Mouse (Mus musculus) cerebellum, adult 11-12 months (tissue): Measurements from ENCODE around the gene Cenpv.

Experiments used
- DNase-seq: peaks from one replicate; pipeline ENCODE4 v3.0.0; 2022

The Cenpv gene

DNA sequence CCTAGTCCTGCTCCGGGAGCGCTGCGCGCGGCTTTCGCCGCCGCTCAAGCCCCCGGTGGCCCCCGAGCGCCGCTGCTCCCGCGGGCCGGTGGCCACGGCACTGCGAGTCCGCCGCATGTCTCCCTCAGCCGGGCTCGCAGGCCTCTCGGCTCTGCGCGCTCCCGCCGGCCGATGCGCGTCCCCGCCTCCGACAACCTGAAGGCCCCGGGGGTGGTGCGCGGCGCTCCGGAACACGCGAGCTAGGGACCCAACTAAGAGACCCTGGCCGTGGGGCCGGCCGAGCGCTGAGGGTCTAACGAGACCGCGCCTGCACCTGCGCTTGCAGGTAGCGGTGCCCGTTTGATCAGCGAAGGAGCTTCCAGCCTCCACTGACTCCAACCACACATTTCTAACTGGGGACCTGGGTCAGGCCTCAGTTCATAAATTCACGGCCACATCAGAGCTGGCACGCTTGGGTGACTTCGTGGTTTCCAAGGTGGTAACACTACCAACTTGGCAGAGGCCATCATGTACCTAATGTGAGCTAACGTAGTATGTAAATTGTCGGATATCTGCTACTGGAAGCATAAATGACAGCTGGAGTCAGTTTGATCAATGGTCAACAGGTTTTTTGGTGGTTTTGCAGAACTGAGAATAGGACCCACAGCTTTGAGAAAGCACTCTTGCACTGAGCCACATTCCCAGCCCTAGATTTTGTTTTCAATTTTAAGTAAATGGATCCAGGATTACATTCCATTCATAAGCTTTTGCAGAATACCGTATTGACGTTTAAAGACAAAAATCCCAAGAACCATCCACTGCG lies at the start of gene Cenpv:
TSS of gene Cenpv (minus strand) at position 173 of the 802 bp plus-strand sequence.
- peak; percentile 79 for DNase-seq

DNA sequence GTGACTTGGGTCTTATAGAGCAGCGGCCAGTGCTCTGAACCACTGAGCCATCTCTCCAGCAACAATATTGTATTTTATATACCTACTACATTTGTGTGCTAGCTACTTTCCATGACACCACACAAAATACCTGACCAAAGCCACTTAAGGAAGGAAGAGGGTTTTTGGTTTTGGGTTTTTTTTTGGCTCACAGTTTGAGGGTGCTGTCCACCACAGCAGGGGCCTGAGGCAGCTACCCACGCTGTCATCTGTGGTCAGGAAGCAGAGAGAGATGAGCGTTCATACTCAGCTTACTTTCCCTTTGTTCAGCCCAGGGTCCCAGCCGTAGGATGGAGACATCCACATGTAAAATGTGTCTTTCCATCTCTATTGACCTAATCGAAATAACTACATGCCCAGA lies 48.0 kb upstream of the Cenpv start:
- DNase-seq, result no peak

DNA sequence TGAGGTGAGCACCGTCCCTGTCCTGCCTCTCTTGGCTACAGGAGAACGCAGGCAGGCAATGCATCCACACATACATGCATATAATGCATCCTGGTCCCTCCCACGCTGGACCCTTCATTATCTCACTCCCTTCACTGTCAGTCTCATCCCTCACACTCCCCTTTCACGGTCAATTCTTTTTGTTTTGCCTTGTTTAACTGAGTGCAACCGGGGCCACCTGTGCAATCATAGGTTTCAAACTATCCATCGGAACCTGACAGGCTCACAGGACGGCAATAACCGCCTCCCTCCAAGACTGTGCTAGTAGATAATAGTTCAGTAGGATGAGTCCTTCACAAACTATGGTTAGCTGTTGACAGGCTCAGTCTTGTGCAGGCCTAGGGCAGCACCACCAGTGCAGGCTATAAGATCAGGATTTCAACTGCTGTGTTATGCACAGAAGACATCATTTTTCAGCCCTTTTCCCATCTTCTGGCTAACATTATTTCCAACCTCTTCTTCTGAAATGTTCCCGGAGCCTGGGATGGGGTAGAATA lies 45.7 kb upstream of the Cenpv start:
- no peak for DNase-seq

DNA sequence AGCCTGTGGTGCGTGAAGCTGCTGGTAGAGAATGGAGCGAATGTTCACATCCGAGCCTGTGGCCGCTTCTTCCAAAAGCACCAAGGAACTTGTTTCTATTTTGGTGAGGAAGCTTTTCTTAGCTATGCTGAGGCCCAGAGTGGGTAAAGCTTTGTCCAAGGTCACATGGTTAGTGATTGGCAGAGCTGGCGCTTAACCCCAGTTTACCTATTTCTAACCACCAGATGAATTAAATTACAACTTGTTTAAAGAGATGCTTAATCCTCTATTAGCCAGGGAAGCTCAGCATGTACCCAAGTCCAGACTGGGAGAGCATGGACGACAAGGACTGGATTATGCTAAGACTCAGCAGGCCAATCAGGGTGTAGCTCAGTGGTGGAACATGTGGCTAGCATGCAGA lies 44.0 kb upstream of the Cenpv start:
- DNase-seq, result no peak

DNA sequence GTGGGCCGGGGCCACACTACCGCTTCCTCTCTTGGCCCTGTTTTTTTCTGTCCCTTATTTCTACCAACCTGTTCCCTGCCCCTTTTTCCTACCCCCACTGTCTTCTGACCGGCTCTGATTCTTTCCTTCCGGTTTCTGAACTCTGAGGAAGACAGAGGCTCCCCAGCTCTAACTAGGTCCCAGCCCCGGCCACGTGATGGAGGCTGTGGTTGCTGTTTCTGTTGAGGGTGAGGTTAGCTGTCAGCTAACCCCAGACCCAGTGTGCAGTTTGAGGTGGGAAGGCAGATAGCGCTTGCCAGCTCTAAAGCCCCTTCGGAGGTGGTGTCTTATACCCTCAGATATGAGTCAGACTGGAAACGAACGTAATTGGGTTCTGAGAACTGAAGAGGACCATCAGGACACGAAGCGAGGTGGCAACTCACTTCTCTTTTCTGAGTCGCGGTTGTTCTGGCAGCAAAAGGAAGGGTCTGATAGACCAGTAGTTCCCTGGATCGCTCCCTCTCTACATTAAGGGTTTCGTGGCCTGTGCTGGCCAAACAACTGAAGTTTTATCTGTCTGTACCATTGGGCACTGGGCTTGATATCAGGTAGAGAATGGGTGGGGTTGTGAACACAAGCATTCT lies 37.6 kb upstream of the Cenpv start:
- DNase-seq, result peak; percentile 32

DNA sequence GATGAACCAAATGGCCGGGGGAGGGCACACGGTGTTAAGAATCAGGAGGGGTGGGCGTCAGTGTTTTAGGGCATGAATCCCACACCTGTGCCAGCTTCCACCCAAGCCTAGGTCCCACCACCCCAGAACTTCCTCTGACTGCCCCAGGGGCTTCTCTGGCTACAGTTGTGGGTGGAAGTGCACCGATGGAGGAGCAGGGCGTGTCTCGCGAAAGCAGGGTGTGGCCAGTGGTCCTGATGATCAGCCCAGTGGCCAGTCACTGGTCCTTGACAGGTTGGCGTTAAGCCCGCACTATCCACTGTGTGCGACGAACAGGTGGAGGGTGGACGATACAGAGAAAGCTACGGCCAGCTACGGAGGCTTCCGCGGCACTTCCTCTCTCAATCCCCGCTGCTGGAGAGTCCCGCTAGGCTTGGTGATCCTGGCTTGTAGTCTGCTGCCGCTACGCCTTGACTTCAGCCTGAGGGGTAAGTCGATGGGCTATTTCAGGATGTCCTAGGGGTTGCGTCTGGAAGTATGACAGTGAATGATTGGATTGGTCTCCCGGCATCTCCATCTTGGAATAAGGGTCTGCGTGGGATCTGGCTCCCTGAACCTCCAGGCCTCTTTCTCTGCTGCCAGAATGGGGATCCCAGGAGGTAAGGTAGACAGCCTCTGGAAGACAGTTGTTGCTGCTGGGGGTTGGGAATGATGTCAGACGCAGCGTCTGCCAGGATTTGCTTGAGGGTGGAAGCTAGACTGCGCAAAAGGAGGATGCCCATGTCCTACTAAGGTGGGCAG lies 36.8 kb upstream of the Cenpv start:
- DNase-seq, result peak; percentile 85

DNA sequence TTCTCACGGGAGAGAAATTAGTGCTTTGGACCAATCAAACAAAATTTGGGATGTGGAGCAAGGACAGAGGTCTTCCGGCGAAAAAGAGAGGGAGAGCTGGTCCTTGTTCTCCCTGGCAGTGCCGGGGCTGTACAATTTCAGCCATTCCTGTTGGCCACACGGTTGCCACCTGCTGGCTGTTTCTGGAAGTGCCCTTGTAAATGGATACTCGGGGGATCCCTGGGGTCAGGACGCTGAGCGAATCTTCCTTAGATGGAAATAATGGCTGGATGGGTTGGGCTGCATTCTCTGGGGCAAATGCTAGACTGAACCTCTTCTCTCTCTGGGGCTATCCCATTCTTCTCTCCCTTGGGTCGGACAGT lies 36.2 kb upstream of the Cenpv start:
- DNase-seq, result peak; percentile 84

DNA sequence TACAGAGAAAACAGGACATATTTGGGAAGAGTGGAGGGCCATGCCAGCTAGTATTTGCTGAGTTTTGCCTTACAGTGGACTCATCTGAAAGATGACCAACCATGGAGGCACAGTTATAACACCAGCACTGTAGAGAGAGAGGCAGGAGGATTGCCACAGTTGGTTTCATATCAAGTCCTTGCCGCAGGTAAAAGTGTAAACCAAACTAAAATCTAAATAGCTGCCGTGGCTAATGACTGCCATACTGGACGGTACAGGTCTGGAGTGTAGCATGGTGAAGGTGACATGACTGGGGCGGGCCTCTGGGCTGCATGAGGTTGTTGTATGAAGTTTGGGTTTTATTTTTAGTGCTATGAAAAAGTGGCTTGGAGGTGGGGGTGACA lies 35.6 kb upstream of the Cenpv start:
- no peak for DNase-seq

DNA sequence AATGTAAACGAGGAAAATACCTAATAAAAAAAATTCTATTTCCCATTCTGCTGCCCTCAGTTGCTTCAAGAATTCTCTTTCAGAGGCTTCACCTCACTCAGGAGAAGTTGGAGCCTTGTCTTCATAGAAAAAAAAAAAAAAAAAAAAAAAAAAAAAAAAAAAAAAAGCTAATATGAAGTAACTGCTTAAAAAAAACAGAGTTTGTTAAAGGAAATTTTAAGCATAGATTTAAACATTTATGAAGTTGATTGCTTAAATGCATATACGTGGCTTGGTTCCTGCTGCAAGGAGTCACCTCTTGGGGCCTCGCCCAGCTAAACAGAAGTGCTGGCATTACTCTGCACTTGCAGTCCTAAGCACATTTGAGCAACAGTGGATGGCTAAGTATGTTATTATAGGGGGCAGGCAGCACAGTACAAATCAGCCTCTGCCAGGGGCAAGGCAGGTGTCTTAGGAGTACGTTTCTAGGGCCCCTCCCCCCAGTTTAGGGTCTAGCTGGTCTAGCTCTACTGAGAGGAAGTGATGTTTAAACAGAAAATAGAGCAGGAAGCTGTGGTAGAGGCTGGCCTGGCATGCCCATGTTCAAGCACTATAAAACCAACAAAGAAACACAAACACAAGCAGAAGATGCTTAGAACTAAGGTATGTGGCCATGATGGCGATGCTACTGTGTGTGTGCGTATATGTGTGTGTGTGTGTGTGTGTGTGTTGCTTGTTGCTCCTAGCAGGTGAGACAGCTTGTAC lies 35.1 kb upstream of the Cenpv start, which contains the start of gene Trpv2:
TSS of gene Trpv2 (plus strand) at position 528 of the 744 bp plus-strand sequence.
- DNase-seq, result no peak

DNA sequence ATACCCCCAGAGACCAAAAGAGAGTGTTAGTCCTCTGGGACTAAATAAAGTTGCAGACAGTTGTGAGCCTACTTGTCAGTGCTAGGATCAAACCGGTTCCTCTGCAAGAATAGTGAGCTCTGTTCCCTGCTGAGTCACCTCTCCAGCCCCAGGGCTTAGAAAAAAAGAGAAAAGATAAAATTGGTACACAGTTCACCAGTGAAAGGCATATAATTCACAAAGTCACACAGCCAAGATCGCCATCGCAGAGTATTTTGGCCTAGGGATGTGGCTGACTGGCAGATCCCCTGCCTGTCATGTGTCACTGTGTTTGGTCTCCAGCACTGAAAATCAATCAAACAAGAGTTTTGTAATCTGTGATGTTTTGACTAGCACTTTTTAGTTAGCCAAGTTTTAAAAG lies 29.2 kb upstream of the Cenpv start:
- no peak for DNase-seq

DNA sequence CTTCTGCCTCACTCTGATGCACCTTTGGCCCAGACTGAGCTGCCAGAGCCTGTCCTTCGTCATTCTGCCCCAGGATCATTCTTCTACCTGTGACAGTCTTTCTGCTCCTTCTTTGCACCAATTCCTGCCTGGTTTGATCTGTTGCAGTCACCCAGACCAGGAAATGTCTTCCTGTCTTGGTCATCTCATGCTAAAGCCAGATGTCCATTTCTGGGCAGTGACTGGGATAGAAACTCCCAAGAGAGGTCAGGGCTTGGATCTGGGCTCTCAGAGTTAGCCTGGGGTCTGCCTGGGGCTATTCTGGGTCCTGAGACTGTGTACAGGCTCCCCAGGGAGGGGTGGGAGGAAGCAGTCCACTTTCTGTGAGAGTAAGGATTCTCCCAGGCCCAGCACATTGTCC lies 27.1 kb upstream of the Cenpv start:
- no peak for DNase-seq

DNA sequence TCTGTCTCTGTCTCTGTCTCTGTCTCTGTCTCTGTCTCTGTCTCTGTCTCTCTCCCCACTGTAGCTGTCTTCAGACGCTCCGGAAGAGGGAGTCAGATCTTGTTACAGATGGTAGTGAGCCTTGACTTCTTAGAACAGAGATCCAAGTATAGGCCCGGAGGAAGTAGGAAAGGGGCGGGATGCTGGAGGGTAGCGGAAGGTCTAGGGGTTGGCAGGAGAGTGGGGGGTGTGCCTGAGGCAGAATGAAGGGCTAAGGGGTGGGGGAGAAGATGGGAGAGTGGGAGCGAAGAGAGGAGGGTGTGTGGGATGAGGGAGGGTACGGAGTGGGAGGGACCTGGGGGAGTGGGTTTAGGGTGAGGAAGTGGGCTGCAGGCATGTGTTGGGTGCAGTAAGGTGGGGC lies 26.7 kb upstream of the Cenpv start:
- no peak for DNase-seq

DNA sequence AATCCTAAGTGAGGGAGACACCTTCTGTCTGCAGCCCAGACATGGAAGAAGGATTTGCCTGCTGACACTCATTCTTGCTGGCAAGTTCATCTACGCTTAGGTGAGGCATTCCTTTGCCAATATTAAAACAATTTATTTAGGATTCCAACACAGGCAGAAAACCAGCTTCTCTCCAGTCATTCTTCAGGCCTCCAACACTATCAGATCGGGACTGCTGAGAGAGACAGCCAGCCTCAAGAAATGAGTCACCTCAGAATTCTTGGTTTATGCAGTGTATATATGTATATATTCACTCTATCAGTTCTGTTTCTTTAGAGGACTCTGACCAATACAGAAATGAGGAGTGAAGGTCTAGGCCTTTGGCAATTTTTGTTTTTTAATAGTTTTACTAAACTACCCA lies 24.5 kb upstream of the Cenpv start:
- no peak for DNase-seq

DNA sequence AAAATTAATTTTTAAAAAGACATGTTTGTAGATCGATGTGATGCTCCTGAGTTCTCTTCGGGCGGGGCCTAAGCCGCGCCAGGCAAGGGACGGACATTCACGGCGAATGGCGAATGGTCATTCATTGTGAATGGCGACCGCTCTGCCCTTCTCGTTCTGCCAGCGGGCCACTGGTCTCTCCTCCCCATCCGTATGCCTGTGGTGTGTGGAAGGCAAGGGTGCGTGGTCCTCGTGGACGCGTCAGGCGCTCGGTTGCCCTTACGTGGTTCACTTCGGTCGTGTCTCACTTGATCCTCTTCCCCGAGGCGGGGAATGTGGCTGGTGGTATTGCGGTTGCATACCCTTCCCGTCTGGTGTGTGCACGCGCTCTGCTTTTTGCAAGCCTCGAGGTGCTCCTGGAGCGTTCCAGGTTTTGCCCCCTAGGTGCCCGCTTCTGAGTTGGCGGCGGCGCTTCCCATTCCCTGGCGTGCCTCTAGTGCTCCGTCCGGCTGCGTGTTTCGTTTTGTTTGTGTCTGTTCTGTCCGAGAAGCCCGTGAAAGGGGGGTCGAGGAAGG lies 21.5 kb upstream of the Cenpv start:
- DNase-seq, result no peak

DNA sequence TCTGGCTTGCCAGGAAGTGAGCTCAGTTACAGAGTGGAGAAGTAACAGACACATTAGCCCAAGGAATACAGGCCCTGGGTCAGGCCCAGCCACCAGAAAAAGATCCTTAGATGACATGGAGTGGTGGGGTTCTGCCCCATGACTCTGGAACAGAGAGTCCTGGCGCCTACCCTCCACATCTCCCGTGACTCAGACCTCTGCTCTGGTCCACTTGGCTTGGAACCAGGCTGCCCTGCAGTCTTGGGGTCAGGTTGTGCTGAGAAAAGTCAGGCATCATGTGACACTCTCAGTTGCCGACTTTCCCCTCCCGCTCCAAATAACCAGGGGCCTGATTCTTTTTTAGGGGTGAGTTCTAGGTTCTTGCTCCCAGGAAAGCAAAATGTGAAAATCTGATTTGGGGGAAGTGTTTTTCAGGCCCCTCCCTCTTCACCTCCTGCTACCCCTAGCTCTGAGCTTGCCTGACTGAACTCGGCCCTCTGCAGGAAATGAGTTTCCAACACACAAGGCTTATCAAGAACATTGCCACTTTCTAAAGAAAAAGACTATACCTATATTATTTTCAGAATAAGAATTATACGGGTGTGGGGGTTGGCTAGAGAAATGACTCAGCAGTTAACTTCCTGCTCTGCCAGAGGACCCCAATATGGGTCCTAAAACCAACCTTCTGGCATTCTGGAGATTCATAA lies 20.0 kb upstream of the Cenpv start:
- no peak for DNase-seq

DNA sequence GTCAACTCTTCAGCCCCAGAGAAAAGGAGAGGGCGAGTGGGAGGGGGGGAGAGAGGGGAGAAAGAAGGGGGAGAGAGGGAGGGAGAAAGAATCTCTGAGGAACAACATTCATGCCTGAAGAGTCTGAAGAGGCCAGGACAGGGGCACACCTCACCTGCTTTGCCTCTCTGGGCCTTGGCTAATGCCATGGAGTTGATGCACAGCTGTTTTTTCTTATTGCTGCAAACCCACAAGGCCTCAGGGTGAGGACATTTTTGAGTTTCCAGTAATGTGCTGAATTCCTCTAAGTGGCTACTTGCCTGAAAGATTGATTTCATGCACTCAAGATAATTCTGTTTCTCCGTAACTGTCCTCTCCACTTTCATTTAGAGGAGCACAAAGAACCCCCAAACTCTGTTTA lies 19.1 kb upstream of the Cenpv start:
- no peak for DNase-seq

DNA sequence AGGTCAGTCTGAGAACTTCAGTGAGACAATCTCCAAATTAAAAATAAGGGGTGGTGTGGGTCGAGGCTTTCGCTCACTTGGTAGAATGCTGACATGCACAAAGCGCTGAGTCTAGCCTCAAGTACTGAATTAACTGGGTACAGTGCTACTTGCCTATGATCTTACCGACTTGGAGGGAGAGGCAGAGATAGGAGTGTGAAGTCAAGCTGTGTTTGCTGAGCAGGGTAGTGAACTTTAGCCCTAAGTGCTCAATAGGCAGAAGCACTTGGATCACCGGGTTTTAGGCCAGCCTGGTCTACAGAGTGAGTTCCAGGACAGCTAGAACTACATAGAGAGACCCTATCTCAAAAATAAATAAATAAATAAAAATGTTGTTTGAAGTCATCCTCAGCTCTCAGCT lies 18.1 kb upstream of the Cenpv start:
- DNase-seq, result no peak

DNA sequence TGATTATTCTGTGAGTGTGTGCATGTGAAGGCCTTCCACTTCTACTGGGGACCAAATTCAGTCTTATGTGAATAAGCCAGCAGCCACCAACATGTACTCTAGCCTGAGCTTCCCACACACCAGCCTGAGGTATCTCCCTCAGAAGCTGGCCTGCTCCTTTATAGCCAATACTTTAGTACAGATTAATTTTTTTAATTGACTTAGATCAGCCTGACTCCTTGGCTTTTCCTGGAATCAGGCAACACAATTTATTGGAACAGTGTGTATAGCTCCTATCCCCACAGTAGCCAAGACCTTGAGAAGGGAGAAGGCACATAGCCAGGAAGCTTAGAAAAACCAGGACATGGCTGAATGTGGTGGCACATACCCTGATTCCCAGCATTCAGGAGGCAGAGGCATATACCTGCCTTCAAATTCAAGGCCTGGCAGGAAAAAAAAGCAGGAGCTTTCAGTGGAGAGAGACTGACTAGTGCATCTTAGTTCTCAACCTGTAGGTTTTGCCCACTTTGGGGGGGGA lies 16.9 kb upstream of the Cenpv start:
- no peak for DNase-seq

DNA sequence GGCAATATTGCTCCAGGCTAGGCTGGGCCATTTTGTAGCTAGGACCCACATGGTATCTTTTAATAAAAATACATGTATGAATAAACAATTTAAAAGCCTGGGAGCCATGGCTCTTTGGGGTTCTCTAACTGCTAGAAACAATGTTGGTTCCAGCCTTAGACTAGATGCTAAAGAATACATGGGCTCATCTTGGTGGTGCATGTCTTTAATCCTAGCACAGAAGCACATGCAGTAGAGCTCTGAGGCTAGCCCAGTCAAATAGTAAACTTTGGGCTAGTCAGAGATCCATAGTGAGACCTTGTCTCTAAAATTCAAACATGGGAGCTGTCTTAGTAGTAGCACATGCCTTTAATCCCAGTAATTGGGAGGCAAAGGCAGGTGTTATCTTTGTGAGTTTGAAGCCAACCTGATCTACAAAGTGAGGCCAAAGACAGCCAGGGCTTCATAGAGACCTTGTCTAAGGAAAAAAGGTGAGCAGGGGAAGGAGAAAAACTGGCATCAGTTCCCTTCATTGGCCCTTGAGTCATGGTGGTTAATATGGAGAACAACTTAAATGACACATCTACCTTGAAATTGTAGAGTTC lies 16.0 kb upstream of the Cenpv start:
- no peak for DNase-seq

DNA sequence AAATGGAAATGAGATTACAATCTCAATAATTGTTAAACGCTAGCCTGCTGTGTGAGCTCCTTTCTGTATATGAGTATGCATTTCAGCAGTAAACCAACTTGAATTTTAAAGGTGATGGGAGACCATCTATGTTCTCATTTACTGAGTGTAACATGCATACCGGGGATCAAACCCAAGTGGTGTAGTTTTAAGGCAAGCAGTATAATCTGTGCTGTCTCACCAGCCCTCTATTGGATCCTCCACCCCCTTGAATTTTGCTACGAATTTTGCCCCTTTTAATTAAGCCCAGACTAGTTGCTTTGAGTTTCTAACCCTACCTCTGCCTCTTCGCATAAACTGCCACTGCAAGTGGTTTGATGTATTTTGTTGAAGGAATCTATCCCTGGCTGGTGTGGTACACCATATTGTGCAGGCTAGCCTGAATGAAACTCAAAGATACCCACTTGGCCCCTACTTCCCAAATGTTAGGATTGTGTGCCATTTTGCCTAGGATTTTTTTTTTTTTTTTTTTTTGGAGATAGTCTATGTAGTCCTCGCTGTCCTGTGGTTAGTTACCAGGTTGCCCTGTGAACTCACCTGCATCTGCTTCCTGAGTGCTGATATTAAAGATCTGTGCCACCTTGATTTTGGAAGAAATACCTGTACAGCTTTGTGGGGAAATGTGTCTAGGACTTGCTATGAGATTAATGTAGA lies 15.2 kb upstream of the Cenpv start:
- DNase-seq, result no peak

DNA sequence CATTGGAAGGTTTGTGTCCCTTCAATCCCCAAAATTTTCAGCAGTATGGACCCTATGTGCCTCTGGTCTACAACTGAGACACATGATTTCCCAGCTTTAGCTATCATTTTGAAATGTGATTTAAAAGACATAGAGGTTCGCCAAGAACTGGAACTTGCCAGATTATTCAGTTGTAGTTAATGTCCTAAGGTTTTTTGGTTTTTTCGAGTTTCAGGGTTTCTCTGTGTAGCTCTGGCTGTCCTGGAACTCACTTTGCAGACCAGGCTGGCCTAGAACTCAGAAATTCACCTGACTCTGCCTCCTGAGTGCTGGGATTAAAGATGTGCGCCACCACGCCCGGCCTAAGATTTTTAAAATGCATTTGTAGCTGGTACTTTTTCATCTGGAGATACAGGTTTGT lies 14.6 kb upstream of the Cenpv start:
- DNase-seq, result no peak
